Mouse (Mus musculus): ENCODE results near the gene Poln. TPM values are rescaled to one million over a fixed set of nuclear protein-coding genes. Genes with fewer than 3 reads are reported as not detected.

Poln gene
- total and polyA plus RNA-seq, 3 experiments = 0.83 to 2.9 TPM; not detected in 1

- DNase-seq (ENCODE audit: low spot score) = no peak
- Histone ChIP-seq H3K36me3 (replicated peaks) (no peaks in the 10 kb centered on the region), H3K4me3 (ENCODE audit: low read depth, low read length) (no peak overlapping the region), H3K9me3 (replicated peaks) (no peaks in the 10 kb centered on the region), H3K27me3 (ENCODE audit: insufficient read depth, low read length) (peaks cover 45% of the 10 kb centered on the region), H3K4me1 (ENCODE audit: insufficient read depth, low read depth, low read length) (no peaks in the 10 kb centered on the region)
- ATAC-seq (ENCODE audit: extremely low read depth, insufficient number of reproducible peaks, low FRiP score, poor library complexity, severe bottlenecking) = no peak
- TF ChIP-seq TAL1 (conservative IDR thresholded peaks at IDR 0.05; ENCODE audit: low read depth, low read length) (no peak), POLR2AphosphoS5 (IDR thresholded peaks at IDR 0.05; ENCODE audit: insufficient replicate concordance, low read depth, low read length) (no peak), GATA1 (IDR thresholded peaks at IDR 0.05; ENCODE audit: borderline replicate concordance, low read length) (no peak), CTCF (IDR thresholded peaks at IDR 0.05; ENCODE audit: low read depth, low read length) (no peak), GATA2 (IDR thresholded peaks at IDR 0.05; ENCODE audit: borderline replicate concordance, low read depth, low read length) (no peak)
Observed at GRCm38 (mm10) chr5:34207503-34207902, 38.3 kb upstream of the Poln start.

- Histone ChIP-seq H3K36me3 (replicated peaks) (no peaks in the 10 kb centered on the region), H3K9me3 (replicated peaks) (no peaks in the 10 kb centered on the region), H3K4me1 (ENCODE audit: insufficient read depth, low read depth, low read length) (no peaks in the 10 kb centered on the region), H3K27me3 (ENCODE audit: insufficient read depth, low read length) (peaks cover 37% of the 10 kb centered on the region), H3K4me3 (ENCODE audit: low read depth, low read length) (no peak overlapping the region)
- ATAC-seq (ENCODE audit: extremely low read depth, insufficient number of reproducible peaks, low FRiP score, poor library complexity, severe bottlenecking) = no peak
- DNase-seq (ENCODE audit: low spot score) = no peak
- TF ChIP-seq GATA2 (IDR thresholded peaks at IDR 0.05; ENCODE audit: borderline replicate concordance, low read depth, low read length) (no peak), CTCF (IDR thresholded peaks at IDR 0.05; ENCODE audit: low read depth, low read length) (no peak), GATA1 (IDR thresholded peaks at IDR 0.05; ENCODE audit: borderline replicate concordance, low read length) (no peak), TAL1 (conservative IDR thresholded peaks at IDR 0.05; ENCODE audit: low read depth, low read length) (no peak), POLR2AphosphoS5 (IDR thresholded peaks at IDR 0.05; ENCODE audit: insufficient replicate concordance, low read depth, low read length) (no peak)
Observed at GRCm38 (mm10) chr5:34205788-34206187, 36.5 kb upstream of the Poln start.

GRCm38 (mm10) chr5:34204911-34205310 lies 35.7 kb upstream of the Poln start:
- H3K4me3 ChIP-seq (ENCODE audit: low read depth, low read length) = no peak overlapping the region
- ATAC-seq (ENCODE audit: extremely low read depth, insufficient number of reproducible peaks, low FRiP score, poor library complexity, severe bottlenecking) = no peak
- H3K9me3 ChIP-seq (replicated peaks) = no peaks in the 10 kb centered on the region
- H3K36me3 ChIP-seq (replicated peaks) = no peaks in the 10 kb centered on the region
- no peaks in the 10 kb centered on the region for H3K4me1 ChIP-seq (ENCODE audit: insufficient read depth, low read depth, low read length)
- DNase-seq (ENCODE audit: low spot score) = no peak
- no peak for TF ChIP-seq GATA2 (IDR thresholded peaks at IDR 0.05; ENCODE audit: borderline replicate concordance, low read depth, low read length)
- TF ChIP-seq TAL1 (conservative IDR thresholded peaks at IDR 0.05; ENCODE audit: low read depth, low read length) = no peak
- no peak for TF ChIP-seq POLR2AphosphoS5 (IDR thresholded peaks at IDR 0.05; ENCODE audit: insufficient replicate concordance, low read depth, low read length)
- no peak for TF ChIP-seq GATA1 (IDR thresholded peaks at IDR 0.05; ENCODE audit: borderline replicate concordance, low read length)
- TF ChIP-seq CTCF (IDR thresholded peaks at IDR 0.05; ENCODE audit: low read depth, low read length) = no peak
- H3K27me3 ChIP-seq (ENCODE audit: insufficient read depth, low read length) = peaks cover 42% of the 10 kb centered on the region

GRCm38 (mm10) chr5:34202006-34202405 lies 32.8 kb upstream of the Poln start:
- no peak for TF ChIP-seq TAL1 (conservative IDR thresholded peaks at IDR 0.05; ENCODE audit: low read depth, low read length)
- TF ChIP-seq GATA1 (IDR thresholded peaks at IDR 0.05; ENCODE audit: borderline replicate concordance, low read length) = no peak
- TF ChIP-seq GATA2 (IDR thresholded peaks at IDR 0.05; ENCODE audit: borderline replicate concordance, low read depth, low read length) = no peak
- TF ChIP-seq POLR2AphosphoS5 (IDR thresholded peaks at IDR 0.05; ENCODE audit: insufficient replicate concordance, low read depth, low read length) = no peak
- TF ChIP-seq CTCF (IDR thresholded peaks at IDR 0.05; ENCODE audit: low read depth, low read length) = no peak
- Histone ChIP-seq H3K36me3 (replicated peaks) (no peaks in the 10 kb centered on the region), H3K9me3 (replicated peaks) (no peaks in the 10 kb centered on the region), H3K4me3 (ENCODE audit: low read depth, low read length) (no peak overlapping the region), H3K27me3 (ENCODE audit: insufficient read depth, low read length) (peaks cover 37% of the 10 kb centered on the region), H3K4me1 (ENCODE audit: insufficient read depth, low read depth, low read length) (no peaks in the 10 kb centered on the region)
- no peak for ATAC-seq (ENCODE audit: extremely low read depth, insufficient number of reproducible peaks, low FRiP score, poor library complexity, severe bottlenecking)
- DNase-seq (ENCODE audit: low spot score) = no peak

- H3K4me1 ChIP-seq (ENCODE audit: insufficient read depth, low read depth, low read length) = no peaks in the 10 kb centered on the region
- DNase-seq (ENCODE audit: low spot score) (no peak), ATAC-seq (ENCODE audit: extremely low read depth, insufficient number of reproducible peaks, low FRiP score, poor library complexity, severe bottlenecking) (no peak)
- TF ChIP-seq GATA1 (IDR thresholded peaks at IDR 0.05; ENCODE audit: borderline replicate concordance, low read length) (no peak), GATA2 (IDR thresholded peaks at IDR 0.05; ENCODE audit: borderline replicate concordance, low read depth, low read length) (no peak), TAL1 (conservative IDR thresholded peaks at IDR 0.05; ENCODE audit: low read depth, low read length) (no peak), POLR2AphosphoS5 (IDR thresholded peaks at IDR 0.05; ENCODE audit: insufficient replicate concordance, low read depth, low read length) (no peak), CTCF (IDR thresholded peaks at IDR 0.05; ENCODE audit: low read depth, low read length) (no peak)
- no peaks in the 10 kb centered on the region for H3K9me3 ChIP-seq (replicated peaks)
- peaks cover 32% of the 10 kb centered on the region for H3K27me3 ChIP-seq (ENCODE audit: insufficient read depth, low read length)
- H3K4me3 ChIP-seq (ENCODE audit: low read depth, low read length) = no peak overlapping the region
- H3K36me3 ChIP-seq (replicated peaks) = no peaks in the 10 kb centered on the region
Observed at GRCm38 (mm10) chr5:34201396-34201795, 32.1 kb upstream of the Poln start.

- H3K4me3 ChIP-seq (ENCODE audit: low read depth, low read length) = no peak overlapping the region
- ATAC-seq (ENCODE audit: extremely low read depth, insufficient number of reproducible peaks, low FRiP score, poor library complexity, severe bottlenecking) (no peak), DNase-seq (ENCODE audit: low spot score) (no peak)
- no peaks in the 10 kb centered on the region for H3K36me3 ChIP-seq (replicated peaks)
- no peak for TF ChIP-seq GATA1 (IDR thresholded peaks at IDR 0.05; ENCODE audit: borderline replicate concordance, low read length)
- no peak for TF ChIP-seq GATA2 (IDR thresholded peaks at IDR 0.05; ENCODE audit: borderline replicate concordance, low read depth, low read length)
- no peak for TF ChIP-seq CTCF (IDR thresholded peaks at IDR 0.05; ENCODE audit: low read depth, low read length)
- TF ChIP-seq TAL1 (conservative IDR thresholded peaks at IDR 0.05; ENCODE audit: low read depth, low read length) = no peak
- no peak for TF ChIP-seq POLR2AphosphoS5 (IDR thresholded peaks at IDR 0.05; ENCODE audit: insufficient replicate concordance, low read depth, low read length)
- H3K9me3 ChIP-seq (replicated peaks) = no peaks in the 10 kb centered on the region
- peaks cover 46% of the 10 kb centered on the region for H3K27me3 ChIP-seq (ENCODE audit: insufficient read depth, low read length)
- no peaks in the 10 kb centered on the region for H3K4me1 ChIP-seq (ENCODE audit: insufficient read depth, low read depth, low read length)
Observed at GRCm38 (mm10) chr5:34198615-34199014, 29.4 kb upstream of the Poln start.
